Mouse (Mus musculus): ENCODE measurements around the gene 2700049A03Rik. TPM values are rescaled to one million over a fixed set of nuclear protein-coding genes. Genes with fewer than 3 reads are reported as not detected.
"Not testable (repeated sequence)": the region's sequence is repeated elsewhere in the genome, so short reads cannot be mapped to it uniquely, and the experiment has no call there.

2700049A03Rik gene
- 1 to 10 TPM; 5.1 to 7.3 TPM for total RNA-seq (2021)
- long read RNA-seq, experiment 1 = 0 reads
- long read RNA-seq, experiment 2, partial matches to known transcripts = 13 of 15 reads
- long read RNA-seq, experiment 2, other reads (novel, unspliced or antisense) = 2 of 15 reads

- peak; percentile 74 to 76 for DNase-seq (ENCODE audit: low spot score in 2 of 2)
These were observed at the start of gene 2700049A03Rik, which contains the start of gene Timm9 for GRCm38 (mm10) chr12:71136130-71136973. Gene 2700049A03Rik (plus strand): TSS chr12:71136848. Gene Timm9 (minus strand): TSS chr12:71136684.

GRCm38 (mm10) chr12:71104275-71104674 is 32.4 kb upstream of the 2700049A03Rik start:
- DNase-seq (ENCODE audit: low spot score in 2 of 2) = not testable (repeated sequence)

GRCm38 (mm10) chr12:71107216-71107771 is 29.4 kb upstream of the 2700049A03Rik start:
- DNase-seq (ENCODE audit: low spot score in 2 of 2) = no peak

- DNase-seq (ENCODE audit: low spot score in 2 of 2) = peak; percentile 44 to 50
These were observed 25.3 kb upstream of the 2700049A03Rik start, which contains the start of gene Tomm20l for GRCm38 (mm10) chr12:71111331-71111730. Gene Tomm20l (plus strand): TSS chr12:71111428.

- no peak for DNase-seq (ENCODE audit: low spot score in 2 of 2)
These were observed 23.6 kb upstream of the 2700049A03Rik start for GRCm38 (mm10) chr12:71113074-71113473.

GRCm38 (mm10) chr12:71113675-71114288 is 22.9 kb upstream of the 2700049A03Rik start:
- DNase-seq (ENCODE audit: low spot score in 2 of 2) = peak; percentile 31 to 34

GRCm38 (mm10) chr12:71116411-71116810 is 20.2 kb upstream of the 2700049A03Rik start:
- DNase-seq (ENCODE audit: low spot score in 2 of 2) = peak in 1 of 2 experiments; percentile 52

- no peak for DNase-seq (ENCODE audit: low spot score in 2 of 2)
These were observed 13.9 kb upstream of the 2700049A03Rik start for GRCm38 (mm10) chr12:71122731-71123130.

GRCm38 (mm10) chr12:71123286-71123685 is 13.4 kb upstream of the 2700049A03Rik start:
- DNase-seq (ENCODE audit: low spot score in 2 of 2) = no peak

GRCm38 (mm10) chr12:71135581-71135980 is 1.1 kb upstream of the 2700049A03Rik start:
- DNase-seq (ENCODE audit: low spot score in 2 of 2) = no peak

- DNase-seq (ENCODE audit: low spot score in 2 of 2) = peak; percentile 78 to 81
These were observed 385 bp downstream of the 2700049A03Rik start for GRCm38 (mm10) chr12:71136974-71137491.

GRCm38 (mm10) chr12:71137686-71138085 is 1.0 kb downstream of the 2700049A03Rik start:
- DNase-seq (ENCODE audit: low spot score in 2 of 2) = no peak

GRCm38 (mm10) chr12:71139258-71139828 is 2.7 kb downstream of the 2700049A03Rik start:
- DNase-seq (ENCODE audit: low spot score in 2 of 2) = no peak

- DNase-seq (ENCODE audit: low spot score in 2 of 2) = no peak
These were observed 4.5 kb downstream of the 2700049A03Rik start for GRCm38 (mm10) chr12:71141189-71141588.

GRCm38 (mm10) chr12:71147641-71148040 is 11.0 kb downstream of the 2700049A03Rik start:
- DNase-seq (ENCODE audit: low spot score in 2 of 2) = peak; percentile 53 to 57

GRCm38 (mm10) chr12:71148801-71149200 is 12.2 kb downstream of the 2700049A03Rik start:
- DNase-seq (ENCODE audit: low spot score in 2 of 2) = peak in 1 of 2 experiments; percentile 16

- DNase-seq (ENCODE audit: low spot score in 2 of 2) = no peak
These were observed 12.8 kb downstream of the 2700049A03Rik start for GRCm38 (mm10) chr12:71149456-71149855.

- no peak for DNase-seq (ENCODE audit: low spot score in 2 of 2)
These were observed 13.5 kb downstream of the 2700049A03Rik start for GRCm38 (mm10) chr12:71150167-71150566.

- no peak for DNase-seq (ENCODE audit: low spot score in 2 of 2)
These were observed 18.3 kb downstream of the 2700049A03Rik start for GRCm38 (mm10) chr12:71154979-71155378.

- no peak for DNase-seq (ENCODE audit: low spot score in 2 of 2)
These were observed 21.3 kb downstream of the 2700049A03Rik start for GRCm38 (mm10) chr12:71157974-71158373.

- DNase-seq (ENCODE audit: low spot score in 2 of 2) = no peak
These were observed 27.8 kb downstream of the 2700049A03Rik start for GRCm38 (mm10) chr12:71164410-71164809.
